Mouse (Mus musculus): ENCODE measurements at regions not wholly inside any gene's neighbourhood (a gene's known extent, or its start where the extent isn't known, plus 50 kb on each side); places are given as distances from the start of the nearest gene placed in this dataset.

GRCm38 (mm10) chr5:118419344-118420037 is 141.0 kb upstream of the Med13l start:
- Histone ChIP-seq H3K27ac (no peak overlapping the region), H3K9ac (no peak overlapping the region), H3K4me1 (peaks cover 15% of the 10 kb centered on the region), H3K4me2 (replicated peaks) (no peak overlapping the region), H3K4me3 (no peak overlapping the region), H3K36me3 (no peaks in the 10 kb centered on the region), H3K27me3 (replicated peaks) (no peaks in the 10 kb centered on the region), H3K9me3 (no peaks in the 10 kb centered on the region)
- ATAC-seq (ENCODE audit: low FRiP score, low read depth): no peak
- WGBS: 80% methylated on average over 7 of the region's 7 CpGs

- WGBS: 47% methylated on average over 32 of the region's 32 CpGs
- Histone ChIP-seq H3K9me3 (no peaks in the 10 kb centered on the region), H3K4me2 (replicated peaks) (peak overlapping the region; percentile 60), H3K27me3 (replicated peaks) (no peaks in the 10 kb centered on the region), H3K4me1 (peaks cover 23% of the 10 kb centered on the region), H3K4me3 (peak overlapping the region; percentile 4; the same call in 1 of the 2 replicates), H3K9ac (peak overlapping the region; percentile 47; the same call in 1 of the 2 replicates), H3K27ac (peak overlapping the region; percentile 37; the same call in 1 of the 2 replicates), H3K36me3 (no peaks in the 10 kb centered on the region)
- peak; percentile 92 for ATAC-seq (ENCODE audit: low FRiP score, low read depth)
These were observed 138.3 kb upstream of the Med13l start for GRCm38 (mm10) chr5:118421884-118422821.

- no peak overlapping the region for H3K4me2 ChIP-seq (replicated peaks)
- H3K4me3 ChIP-seq: no peak overlapping the region
- no peak for ATAC-seq (ENCODE audit: low FRiP score, low read depth)
- no peak overlapping the region for H3K9ac ChIP-seq
- H3K27me3 ChIP-seq (replicated peaks): no peaks in the 10 kb centered on the region
- no peaks in the 10 kb centered on the region for H3K9me3 ChIP-seq
- peaks cover 23% of the 10 kb centered on the region for H3K4me1 ChIP-seq
- 73% methylated on average over 3 of the region's 3 CpGs for WGBS
- no peaks in the 10 kb centered on the region for H3K36me3 ChIP-seq
- H3K27ac ChIP-seq: no peak overlapping the region
These were observed 136.3 kb upstream of the Med13l start for GRCm38 (mm10) chr5:118424177-118424576.

- no peaks in the 10 kb centered on the region for H3K9me3 ChIP-seq
- no peak overlapping the region for H3K27ac ChIP-seq
- H3K9ac ChIP-seq: no peak overlapping the region
- H3K4me2 ChIP-seq (replicated peaks): no peak overlapping the region
- no peak overlapping the region for H3K4me3 ChIP-seq
- H3K27me3 ChIP-seq (replicated peaks): no peaks in the 10 kb centered on the region
- peaks cover 23% of the 10 kb centered on the region for H3K4me1 ChIP-seq
- no peak for ATAC-seq (ENCODE audit: low FRiP score, low read depth)
- no peaks in the 10 kb centered on the region for H3K36me3 ChIP-seq
- 45% methylated on average over 9 of the region's 9 CpGs for WGBS
These were observed 135.5 kb upstream of the Med13l start for GRCm38 (mm10) chr5:118424764-118425568.

GRCm38 (mm10) chr5:118426673-118427072 is 133.8 kb upstream of the Med13l start:
- 55% methylated on average over 5 of the region's 5 CpGs for WGBS
- Histone ChIP-seq H3K4me3 (no peak overlapping the region), H3K4me2 (replicated peaks) (no peak overlapping the region), H3K36me3 (no peaks in the 10 kb centered on the region), H3K9ac (no peak overlapping the region), H3K27me3 (replicated peaks) (no peaks in the 10 kb centered on the region), H3K27ac (no peak overlapping the region), H3K4me1 (peaks cover 21% of the 10 kb centered on the region), H3K9me3 (no peaks in the 10 kb centered on the region)
- no peak for ATAC-seq (ENCODE audit: low FRiP score, low read depth)

GRCm38 (mm10) chr5:118428323-118429095 is 132.0 kb upstream of the Med13l start:
- Histone ChIP-seq H3K4me2 (replicated peaks) (no peak overlapping the region), H3K36me3 (no peaks in the 10 kb centered on the region), H3K27ac (no peak overlapping the region), H3K4me3 (no peak overlapping the region), H3K9ac (no peak overlapping the region), H3K27me3 (replicated peaks) (no peaks in the 10 kb centered on the region), H3K4me1 (peaks cover 10% of the 10 kb centered on the region; the same call in 1 of the 2 replicates), H3K9me3 (no peaks in the 10 kb centered on the region)
- no peak for ATAC-seq (ENCODE audit: low FRiP score, low read depth)
- 83% methylated on average over 18 of the region's 18 CpGs for WGBS

GRCm38 (mm10) chr5:118433599-118433998 is 126.9 kb upstream of the Med13l start:
- Histone ChIP-seq H3K4me2 (replicated peaks) (no peak overlapping the region), H3K4me3 (no peak overlapping the region), H3K4me1 (peaks cover 16% of the 10 kb centered on the region), H3K9ac (no peak overlapping the region), H3K27ac (no peak overlapping the region), H3K9me3 (no peaks in the 10 kb centered on the region), H3K36me3 (no peaks in the 10 kb centered on the region), H3K27me3 (replicated peaks) (peaks cover 31% of the 10 kb centered on the region)
- no peak for ATAC-seq (ENCODE audit: low FRiP score, low read depth)
- WGBS: 79% methylated on average over 4 of the region's 4 CpGs

- Histone ChIP-seq H3K36me3 (no peaks in the 10 kb centered on the region), H3K27ac (no peak overlapping the region), H3K9me3 (no peaks in the 10 kb centered on the region), H3K9ac (no peak overlapping the region), H3K4me3 (no peak overlapping the region), H3K4me2 (replicated peaks) (peak overlapping the region; percentile 3; the same call in 1 of the 2 replicates), H3K4me1 (peaks cover 16% of the 10 kb centered on the region), H3K27me3 (replicated peaks) (peaks cover 31% of the 10 kb centered on the region)
- 18% methylated on average over 20 of the region's 20 CpGs for WGBS
- no peak for ATAC-seq (ENCODE audit: low FRiP score, low read depth)
These were observed 125.5 kb upstream of the Med13l start for GRCm38 (mm10) chr5:118434718-118435555.

GRCm38 (mm10) chr5:118435556-118435950 is 124.9 kb upstream of the Med13l start:
- Histone ChIP-seq H3K4me3 (no peak overlapping the region), H3K36me3 (no peaks in the 10 kb centered on the region), H3K9me3 (no peaks in the 10 kb centered on the region), H3K27me3 (replicated peaks) (peaks cover 31% of the 10 kb centered on the region), H3K4me1 (peaks cover 16% of the 10 kb centered on the region), H3K4me2 (replicated peaks) (peak overlapping the region; percentile 3; the same call in 1 of the 2 replicates), H3K27ac (no peak overlapping the region), H3K9ac (no peak overlapping the region)
- WGBS: 26% methylated on average over 7 of the region's 7 CpGs
- ATAC-seq (ENCODE audit: low FRiP score, low read depth): no peak

- H3K27ac ChIP-seq: no peak overlapping the region
- H3K4me1 ChIP-seq: peaks cover 16% of the 10 kb centered on the region
- H3K4me3 ChIP-seq: no peak overlapping the region
- no peaks in the 10 kb centered on the region for H3K9me3 ChIP-seq
- H3K27me3 ChIP-seq (replicated peaks): peaks cover 31% of the 10 kb centered on the region
- H3K4me2 ChIP-seq (replicated peaks): no peak overlapping the region
- ATAC-seq (ENCODE audit: low FRiP score, low read depth): no peak
- H3K36me3 ChIP-seq: no peaks in the 10 kb centered on the region
- WGBS: 20% methylated on average over 9 of the region's 9 CpGs
- no peak overlapping the region for H3K9ac ChIP-seq
These were observed 124.4 kb upstream of the Med13l start for GRCm38 (mm10) chr5:118436035-118436434.

Data from neural tube, embryonic 12.5 days (tissue).